Mouse (Mus musculus): ENCODE measurements around the gene Prpsap1. TPM values are rescaled to one million over a fixed set of nuclear protein-coding genes. Genes with fewer than 3 reads are reported as not detected.
A peak's percentile ranks its signal among the peaks of the same experiment; 100 is the strongest.
"Not testable (repeated sequence)": the region's sequence is repeated elsewhere in the genome, so short reads cannot be mapped to it uniquely, and the experiment has no call there.

Gene Prpsap1
- polyA plus RNA-seq, 1 experiment from 2014 or later: 178 TPM

DNA sequence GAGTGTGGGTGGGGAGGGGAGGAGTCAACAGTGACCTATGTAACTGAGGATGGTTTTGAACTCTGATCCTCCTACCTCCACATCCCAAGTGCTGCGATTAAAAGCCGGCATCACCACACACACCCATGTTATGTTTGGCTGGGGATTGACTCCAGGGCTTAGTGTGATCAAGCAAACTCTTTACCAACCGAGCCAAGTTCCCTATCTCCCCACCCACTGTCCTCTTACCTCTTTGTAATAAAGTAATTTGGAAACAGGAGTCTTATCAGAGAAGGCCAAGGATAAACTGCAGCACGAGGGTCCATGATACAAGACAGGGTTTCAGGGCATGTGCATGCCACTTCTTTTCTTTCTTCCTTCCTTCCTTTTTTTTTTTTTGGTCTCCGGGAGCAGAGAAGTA, 811 bp downstream of the Prpsap1 start:
- H3K27ac ChIP-seq: no peak overlapping the region
- no peak overlapping the region for H3K4me2 ChIP-seq
- ATAC-seq: no peak
- H3K9ac ChIP-seq: no peak overlapping the region
- H3K4me3 ChIP-seq: no peak overlapping the region
- 91% methylated on average over 5 of the region's 5 CpGs for WGBS
- no peaks in the 10 kb centered on the region for H3K36me3 ChIP-seq (ENCODE audit: poor library complexity, severe bottlenecking)
- peaks cover 23% of the 10 kb centered on the region for H3K4me1 ChIP-seq
- H3K9me3 ChIP-seq (replicated peaks): no peaks in the 10 kb centered on the region
- no peaks in the 10 kb centered on the region for H3K27me3 ChIP-seq

DNA sequence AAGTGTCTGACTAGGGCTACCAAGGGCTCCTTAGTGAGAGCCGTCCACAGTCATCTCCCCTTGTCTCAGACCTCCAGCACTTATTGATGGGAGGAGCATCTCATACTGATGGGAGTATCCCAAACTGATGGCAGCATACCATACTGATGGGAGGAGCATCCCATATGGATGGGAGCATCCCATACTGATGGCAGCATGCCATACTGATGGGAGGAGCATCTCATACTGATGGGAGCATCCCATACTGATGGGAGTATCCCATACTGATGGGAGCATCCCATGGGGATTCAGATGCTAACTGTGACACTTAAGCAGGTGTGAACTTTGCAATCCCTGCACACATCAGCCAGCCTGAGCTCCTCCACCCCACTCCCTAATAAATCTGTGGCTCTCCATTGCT, 1.5 kb downstream of the Prpsap1 start:
- H3K27ac ChIP-seq; H3K4me2 ChIP-seq; H3K9ac ChIP-seq; H3K36me3 ChIP-seq (ENCODE audit: poor library complexity, severe bottlenecking); ATAC-seq; H3K9me3 ChIP-seq (replicated peaks); H3K4me3 ChIP-seq; H3K27me3 ChIP-seq: not testable (repeated sequence)
- H3K4me1 ChIP-seq: peaks cover 23% of the 10 kb centered on the region
- 73% methylated on average over 1 of the region's 1 CpGs for WGBS

DNA sequence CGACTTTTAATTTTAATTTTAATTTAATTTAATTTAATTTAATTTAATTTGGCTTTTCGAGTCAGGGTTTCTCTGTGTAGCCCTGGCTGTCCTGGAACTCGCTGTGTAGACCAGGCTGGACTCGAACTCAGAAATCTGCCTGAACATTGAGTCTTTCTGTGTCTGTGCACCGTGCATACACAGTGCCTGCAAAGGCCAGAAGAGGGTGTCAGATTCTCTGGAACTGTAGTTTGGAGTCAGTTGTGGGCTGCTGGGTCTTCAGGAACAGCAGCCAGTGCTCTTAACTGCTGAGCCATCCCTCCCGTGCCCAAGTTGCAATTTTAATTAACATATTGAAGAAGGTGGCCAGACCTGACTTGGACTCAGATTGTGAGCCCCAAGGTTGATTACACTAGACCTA, 2.7 kb downstream of the Prpsap1 start:
- Histone ChIP-seq H3K9me3 (replicated peaks) (no peaks in the 10 kb centered on the region), H3K4me3 (no peak overlapping the region), H3K27ac (no peak overlapping the region), H3K36me3 (ENCODE audit: poor library complexity, severe bottlenecking) (peaks cover 14% of the 10 kb centered on the region), H3K4me2 (no peak overlapping the region), H3K27me3 (no peaks in the 10 kb centered on the region), H3K9ac (no peak overlapping the region; the same call in 1 of the 2 replicates), H3K4me1 (peaks cover 23% of the 10 kb centered on the region)
- ATAC-seq: no peak
- 74% methylated on average over 6 of the region's 6 CpGs for WGBS

DNA sequence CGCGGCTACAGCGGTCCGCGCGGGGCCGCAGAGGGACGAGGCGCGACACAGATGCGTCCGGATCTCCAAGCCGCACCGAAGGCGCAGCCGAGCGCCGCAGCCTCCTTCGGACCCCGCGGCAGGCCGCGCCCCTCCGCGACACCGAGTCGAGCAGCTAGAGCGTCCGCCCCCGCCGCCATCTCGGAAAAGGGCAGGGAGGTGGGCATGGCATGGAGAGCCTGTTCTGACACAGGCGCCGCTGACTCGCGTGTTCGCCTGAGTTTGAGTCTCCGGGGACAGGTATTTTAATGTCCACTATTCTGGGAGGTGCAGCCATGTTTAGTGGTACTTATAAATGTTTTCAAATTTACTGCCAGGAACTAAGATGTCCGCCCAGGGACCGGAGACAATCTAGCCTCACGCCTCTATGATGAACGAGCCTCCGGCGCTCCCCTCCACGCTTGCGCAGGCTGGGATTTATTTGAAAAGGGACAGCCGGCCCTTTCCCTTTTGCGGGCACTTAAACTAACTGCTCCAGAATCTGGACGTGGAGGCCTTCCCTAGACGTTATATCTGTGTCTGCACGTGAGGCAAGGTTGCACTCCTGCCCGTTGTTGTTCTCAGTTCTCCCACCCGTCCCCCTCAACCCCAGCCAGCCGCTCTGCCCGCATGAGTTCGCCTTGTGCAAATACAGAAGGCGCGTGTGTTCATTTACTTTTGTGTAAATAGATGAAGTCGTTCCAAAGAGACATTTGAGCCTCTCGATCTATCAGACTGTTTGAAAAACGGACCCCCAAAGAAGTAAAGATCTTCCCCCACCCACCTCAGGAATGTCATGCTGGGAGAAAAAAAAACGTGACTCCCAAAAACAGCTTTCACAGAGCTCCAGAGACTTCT, 3.5 kb downstream of the Prpsap1 start:
- H3K36me3 ChIP-seq (ENCODE audit: poor library complexity, severe bottlenecking): peaks cover 22% of the 10 kb centered on the region
- H3K4me2 ChIP-seq: peak overlapping the region; percentile 77
- H3K4me3 ChIP-seq: peak overlapping the region; percentile 99
- WGBS: under 1% methylated on average over 62 of the region's 62 CpGs
- H3K27ac ChIP-seq: peak overlapping the region; percentile 90
- H3K4me1 ChIP-seq: peaks cover 23% of the 10 kb centered on the region
- H3K27me3 ChIP-seq: no peaks in the 10 kb centered on the region
- peak; percentile 96 for ATAC-seq
- no peaks in the 10 kb centered on the region for H3K9me3 ChIP-seq (replicated peaks)
- H3K9ac ChIP-seq: peak overlapping the region; percentile 98

DNA sequence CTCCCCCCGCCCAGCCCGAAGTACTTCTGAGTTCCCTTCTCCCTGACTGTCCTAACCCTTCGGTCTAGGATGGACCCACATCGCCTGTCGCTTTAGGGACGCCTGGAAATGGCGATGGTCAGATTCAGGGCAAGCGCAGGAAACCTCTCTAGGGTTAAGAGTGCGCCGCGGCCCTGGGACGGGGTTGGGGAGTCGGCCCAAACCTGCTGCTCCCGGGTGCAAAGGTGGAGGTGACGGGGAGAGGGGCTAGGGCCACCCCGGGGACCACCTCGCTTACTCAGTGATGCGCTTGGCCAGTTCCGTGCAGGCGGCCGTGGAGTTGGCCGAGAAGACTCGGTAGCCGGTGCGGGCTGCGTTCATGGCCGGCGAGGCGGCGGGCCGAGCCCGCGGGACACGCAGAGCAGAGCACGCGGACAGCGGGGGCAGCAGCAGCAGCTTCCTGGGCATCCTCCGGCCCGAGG, 4.2 kb downstream of the Prpsap1 start:
- Histone ChIP-seq H3K27me3 (no peaks in the 10 kb centered on the region), H3K4me1 (peaks cover 19% of the 10 kb centered on the region), H3K4me3 (peak overlapping the region; percentile 99), H3K4me2 (peak overlapping the region; percentile 77), H3K9ac (peak overlapping the region; percentile 98), H3K27ac (peak overlapping the region; percentile 90), H3K9me3 (replicated peaks) (no peaks in the 10 kb centered on the region), H3K36me3 (ENCODE audit: poor library complexity, severe bottlenecking) (peaks cover 29% of the 10 kb centered on the region)
- no peak; the same call in none of the 2 replicates for ATAC-seq
- WGBS: under 1% methylated on average over 39 of the region's 39 CpGs

DNA sequence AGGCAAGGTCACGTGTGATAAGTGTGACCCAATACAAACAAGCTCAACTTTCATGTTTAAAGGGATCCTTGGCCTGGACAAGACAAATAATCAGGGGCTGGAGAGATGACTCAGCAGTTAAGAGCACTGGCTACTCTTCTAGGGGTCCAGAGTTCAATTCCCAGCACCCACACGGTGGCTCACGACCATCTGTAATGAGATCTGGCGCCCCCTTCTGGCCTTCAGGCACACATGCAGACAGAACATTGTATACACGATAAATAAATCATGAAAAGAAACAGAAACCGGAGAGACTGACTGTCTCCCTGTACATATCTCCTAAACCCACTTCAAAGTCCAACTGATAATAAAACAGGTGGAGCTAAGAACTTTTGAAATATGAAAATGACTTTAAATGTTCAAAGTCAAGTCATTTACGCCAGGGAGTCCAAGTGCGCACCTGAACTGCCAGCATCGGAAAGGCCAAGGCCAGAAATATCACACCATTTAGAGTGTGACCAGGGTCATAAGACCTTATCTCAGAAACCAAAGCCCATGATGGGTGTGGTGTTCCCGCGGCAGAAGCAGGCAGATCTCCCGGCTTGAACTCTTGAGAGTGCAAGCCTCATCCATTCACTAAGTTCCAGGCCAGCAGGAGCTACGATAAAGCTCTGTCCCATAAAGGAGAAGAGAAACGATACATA, 5.2 kb downstream of the Prpsap1 start:
- peak overlapping the region; percentile 99 for H3K4me3 ChIP-seq
- H3K9ac ChIP-seq: peak overlapping the region; percentile 98
- H3K9me3 ChIP-seq (replicated peaks): no peaks in the 10 kb centered on the region
- H3K4me2 ChIP-seq: peak overlapping the region; percentile 77
- ATAC-seq: no peak
- peaks cover 14% of the 10 kb centered on the region for H3K4me1 ChIP-seq
- H3K27me3 ChIP-seq: no peaks in the 10 kb centered on the region
- 72% methylated on average over 14 of the region's 14 CpGs for WGBS
- H3K36me3 ChIP-seq (ENCODE audit: poor library complexity, severe bottlenecking): peaks cover 39% of the 10 kb centered on the region
- peak overlapping the region; percentile 3; the same call in 1 of the 2 replicates for H3K27ac ChIP-seq

DNA sequence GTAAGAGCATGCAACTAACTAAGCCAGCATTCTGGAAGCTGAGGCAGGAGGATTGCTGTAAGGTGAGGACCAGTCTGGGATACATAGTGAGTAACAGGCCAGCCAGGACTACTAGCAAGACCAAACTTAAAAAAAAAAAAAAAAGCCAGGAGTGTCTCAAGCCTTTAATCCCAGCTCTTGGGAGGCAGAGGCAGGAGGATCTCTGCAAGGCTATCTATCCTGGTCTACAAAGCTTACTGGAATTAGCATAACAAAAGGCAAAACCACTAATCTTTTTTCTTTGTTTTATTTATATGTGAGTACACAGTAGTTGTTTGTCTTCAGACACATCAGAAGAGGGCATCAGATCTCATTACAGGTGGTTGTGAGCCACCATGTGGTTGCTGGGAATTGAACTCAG, 5.8 kb downstream of the Prpsap1 start:
- no peak overlapping the region for H3K4me3 ChIP-seq
- peaks cover 45% of the 10 kb centered on the region for H3K36me3 ChIP-seq (ENCODE audit: poor library complexity, severe bottlenecking)
- no peaks in the 10 kb centered on the region for H3K9me3 ChIP-seq (replicated peaks)
- no peak overlapping the region for H3K27ac ChIP-seq
- H3K4me2 ChIP-seq: no peak overlapping the region
- no peak overlapping the region for H3K9ac ChIP-seq
- no peaks in the 10 kb centered on the region for H3K27me3 ChIP-seq
- ATAC-seq: no peak
- H3K4me1 ChIP-seq: peaks cover 14% of the 10 kb centered on the region

DNA sequence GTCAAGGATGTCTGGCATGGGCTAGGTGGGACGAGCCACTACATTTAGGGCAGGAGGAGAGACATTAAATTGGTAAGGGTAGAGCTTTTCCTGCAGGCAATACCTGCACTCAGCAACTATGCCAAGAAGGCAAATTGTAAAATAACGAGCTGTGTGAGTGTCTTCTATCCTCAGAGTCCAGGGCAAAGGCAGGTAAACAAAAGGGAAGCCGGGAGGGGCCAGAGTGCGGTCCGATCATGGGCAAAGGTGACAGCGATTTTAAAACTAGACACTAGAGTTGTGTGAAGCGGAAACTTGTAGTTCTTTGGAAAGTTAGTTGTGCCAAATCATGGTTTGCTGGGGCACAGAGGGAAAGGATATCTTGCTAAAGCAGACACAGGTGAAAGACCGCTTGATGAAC, 9.7 kb downstream of the Prpsap1 start:
- Histone ChIP-seq H3K27me3 (no peaks in the 10 kb centered on the region), H3K9me3 (replicated peaks) (no peaks in the 10 kb centered on the region), H3K36me3 (ENCODE audit: poor library complexity, severe bottlenecking) (peaks cover 82% of the 10 kb centered on the region), H3K9ac (no peak overlapping the region), H3K4me1 (peaks cover 7% of the 10 kb centered on the region), H3K4me2 (no peak overlapping the region), H3K27ac (no peak overlapping the region), H3K4me3 (no peak overlapping the region)
- ATAC-seq: no peak
- 91% methylated on average over 8 of the region's 8 CpGs for WGBS

DNA sequence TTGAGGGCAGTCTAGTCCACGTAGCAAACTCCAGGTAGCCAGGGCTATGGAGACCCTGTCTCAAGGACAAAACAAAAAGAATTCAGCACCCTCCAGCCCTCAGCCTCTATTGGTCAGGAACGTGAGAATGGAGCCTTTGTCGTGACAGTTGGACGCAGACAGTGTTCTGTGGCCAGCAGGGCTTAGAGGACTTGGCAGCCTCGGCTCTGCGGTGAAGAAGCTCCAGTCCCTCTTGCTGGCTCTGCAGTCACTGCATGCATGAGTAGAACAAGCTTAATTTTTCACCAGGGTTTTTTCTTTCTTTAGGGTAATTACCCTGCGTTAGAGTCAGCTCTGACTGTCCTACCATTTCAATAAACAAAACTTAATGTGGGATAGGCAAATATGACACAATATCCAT, 12.2 kb downstream of the Prpsap1 start:
- H3K27me3 ChIP-seq: no peaks in the 10 kb centered on the region
- H3K36me3 ChIP-seq (ENCODE audit: poor library complexity, severe bottlenecking): peaks cover 95% of the 10 kb centered on the region
- no peak for ATAC-seq
- WGBS: 87% methylated on average over 7 of the region's 7 CpGs
- no peak overlapping the region for H3K4me2 ChIP-seq
- no peaks in the 10 kb centered on the region for H3K4me1 ChIP-seq
- no peak overlapping the region for H3K4me3 ChIP-seq
- no peaks in the 10 kb centered on the region for H3K9me3 ChIP-seq (replicated peaks)
- H3K27ac ChIP-seq: no peak overlapping the region
- no peak overlapping the region for H3K9ac ChIP-seq

DNA sequence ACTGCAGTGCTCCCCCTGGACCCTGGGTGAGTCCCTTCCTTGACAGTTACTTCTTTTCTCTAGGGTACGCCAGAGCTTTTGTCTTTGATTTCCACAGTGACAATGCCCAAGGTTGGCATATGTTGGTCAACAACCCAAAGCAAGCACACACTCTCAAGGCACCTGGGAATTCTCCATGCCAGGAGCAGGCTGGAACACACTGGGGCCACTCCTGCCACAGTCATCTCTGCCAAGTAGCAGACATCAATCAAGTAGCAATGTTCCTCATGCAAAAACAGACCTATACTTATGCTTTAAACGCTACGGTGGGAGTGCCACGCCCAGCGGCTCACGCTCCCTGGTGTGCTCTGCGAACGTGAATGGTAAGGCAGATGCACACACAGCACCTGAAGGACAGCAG, 13.0 kb downstream of the Prpsap1 start:
- 97% methylated on average over 8 of the region's 8 CpGs for WGBS
- H3K4me3 ChIP-seq: no peak overlapping the region
- peaks cover 97% of the 10 kb centered on the region for H3K36me3 ChIP-seq (ENCODE audit: poor library complexity, severe bottlenecking)

DNA sequence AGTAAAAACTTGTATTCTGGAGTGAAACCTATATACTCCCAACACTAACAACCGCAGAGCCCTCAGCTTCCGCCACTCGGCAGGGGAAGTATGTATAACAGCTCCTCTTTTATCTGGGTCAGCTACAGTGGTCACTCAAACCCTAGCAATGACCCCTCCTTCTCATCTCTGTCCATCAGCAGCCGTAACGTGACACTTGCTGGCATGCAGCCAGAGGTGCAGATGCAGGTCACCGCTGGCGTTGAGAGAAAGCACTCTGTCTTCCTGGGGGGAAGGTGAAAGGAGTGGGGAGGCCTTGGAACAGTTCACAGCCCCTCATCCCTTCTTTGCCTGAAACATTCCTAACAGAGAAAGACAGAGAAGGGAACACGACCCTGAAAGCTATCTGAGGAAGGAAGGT, 14.2 kb downstream of the Prpsap1 start:
- Histone ChIP-seq H3K4me3 (no peak overlapping the region), H3K9ac (no peak overlapping the region), H3K27ac (no peak overlapping the region), H3K9me3 (replicated peaks) (no peaks in the 10 kb centered on the region), H3K4me1 (no peaks in the 10 kb centered on the region), H3K4me2 (no peak overlapping the region), H3K36me3 (ENCODE audit: poor library complexity, severe bottlenecking) (peaks cover 97% of the 10 kb centered on the region), H3K27me3 (no peaks in the 10 kb centered on the region)
- ATAC-seq: no peak
- WGBS: 64% methylated on average over 8 of the region's 8 CpGs

More for the DNA sequence above, 13.0 kb downstream of the Prpsap1 start:
- Histone ChIP-seq H3K4me1 (no peaks in the 10 kb centered on the region), H3K4me2 (no peak overlapping the region), H3K27me3 (no peaks in the 10 kb centered on the region), H3K27ac (no peak overlapping the region), H3K9me3 (replicated peaks) (no peaks in the 10 kb centered on the region), H3K9ac (no peak overlapping the region)
- ATAC-seq: no peak

DNA sequence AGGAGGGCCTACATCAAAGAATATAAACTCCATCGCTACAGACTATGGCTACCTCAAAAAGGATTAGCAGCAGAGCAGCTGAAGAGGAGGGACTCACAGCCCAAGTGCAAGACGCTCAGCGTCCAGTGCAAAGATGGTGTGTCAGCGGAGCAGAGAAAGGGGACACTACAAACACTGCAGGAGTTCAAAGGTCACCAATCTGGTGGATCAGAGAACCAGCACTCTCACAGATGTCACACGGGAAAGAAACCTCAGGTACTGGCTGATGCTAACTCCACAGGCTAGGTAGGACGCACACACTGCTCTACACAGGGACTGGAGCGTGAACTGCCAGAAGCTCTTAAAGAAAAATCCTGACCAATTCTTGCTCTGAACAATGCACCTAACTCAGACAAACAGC, 15.0 kb downstream of the Prpsap1 start:
- peaks cover 96% of the 10 kb centered on the region for H3K36me3 ChIP-seq (ENCODE audit: poor library complexity, severe bottlenecking)
- H3K27ac ChIP-seq: no peak overlapping the region
- no peak overlapping the region for H3K9ac ChIP-seq
- H3K4me2 ChIP-seq: no peak overlapping the region
- H3K4me1 ChIP-seq: no peaks in the 10 kb centered on the region
- no peaks in the 10 kb centered on the region for H3K27me3 ChIP-seq
- no peaks in the 10 kb centered on the region for H3K9me3 ChIP-seq (replicated peaks)
- 90% methylated on average over 7 of the region's 7 CpGs for WGBS
- no peak overlapping the region for H3K4me3 ChIP-seq
- no peak for ATAC-seq
